In the genomic region with DNA sequence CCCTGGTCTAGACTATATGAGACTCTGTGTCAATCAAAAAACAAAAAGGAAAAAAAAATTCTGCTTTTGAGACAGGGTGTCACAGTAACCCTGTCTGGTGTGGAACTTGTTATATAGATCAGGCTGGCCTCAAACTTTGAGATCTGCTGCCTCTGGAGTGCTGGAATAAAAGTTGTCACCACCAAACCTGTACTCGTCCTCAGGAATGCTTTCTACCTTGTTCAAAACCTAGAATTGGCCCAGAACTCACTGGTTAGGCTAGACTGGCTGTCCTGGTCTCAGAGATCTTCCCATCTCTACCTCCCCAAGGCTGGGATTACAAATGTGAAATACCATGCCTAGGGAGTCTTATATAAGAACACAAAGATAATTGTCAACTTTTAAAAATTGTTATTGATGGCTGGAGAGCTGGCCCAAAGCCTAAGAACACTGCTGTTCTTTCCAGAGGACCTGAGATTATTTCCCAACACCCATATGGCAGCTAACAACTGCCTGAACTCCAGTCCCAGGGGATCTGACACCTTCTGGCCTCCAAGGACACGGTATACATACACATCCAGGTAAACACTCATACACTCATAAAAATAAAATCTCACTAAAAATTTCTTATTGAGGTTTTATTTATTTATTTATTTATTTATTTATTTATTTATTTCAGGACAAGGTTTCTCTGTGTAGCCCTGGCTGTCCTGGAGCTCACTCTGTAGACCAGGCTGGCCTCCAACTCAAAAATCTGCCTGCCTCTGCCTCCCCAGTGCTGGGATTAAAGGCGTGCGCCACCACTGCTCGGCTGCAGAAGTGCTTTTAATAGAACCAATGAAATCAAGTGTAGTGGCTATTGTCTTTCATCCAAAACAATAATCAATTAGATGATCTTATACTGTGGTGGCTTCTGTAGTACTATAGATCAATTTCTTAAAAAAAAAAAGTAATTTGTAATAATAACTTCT, we compare ENCODE assay signal across 9 mouse cellular contexts. TPM values are rescaled to one million over a fixed set of nuclear protein-coding genes. Genes with fewer than 3 reads are reported as not detected.
DNase-seq lines count a peak whose midpoint lies in the region; ATAC-seq and TF ChIP-seq lines count a peak whose summit lies in the region.
"Had no signal": no experiment of that assay in that cellular context is flagged by ENCODE, and none has a peak within 500 bp of the region (broad histone marks: within the 10 kb centered on the region; RNA-seq: fewer than 3 reads in every experiment).

No protein-coding gene starts in this region.

- no peaks in the 10 kb centered on the region for H3K27me3 ChIP-seq in forebrain, embryonic 12.5 days
- no peaks in the 10 kb centered on the region for H3K27me3 ChIP-seq in liver, embryonic 13.5 days

- peak overlapping the region; percentile 80; the same call in 1 of the 2 replicates for H3K4me2 ChIP-seq in forebrain, embryonic 12.5 days
- peak overlapping the region; percentile 70 for H3K4me2 ChIP-seq in liver, embryonic 13.5 days

- peaks cover 14% of the 10 kb centered on the region; the same call in 1 of the 2 replicates for H3K4me1 ChIP-seq in forebrain, embryonic 12.5 days
- peaks cover 40% of the 10 kb centered on the region for H3K4me1 ChIP-seq in liver, embryonic 13.5 days (replicated peaks)

- H3K9me3 ChIP-seq in forebrain, embryonic 12.5 days = no peaks in the 10 kb centered on the region
- no peaks in the 10 kb centered on the region for H3K9me3 ChIP-seq in liver, embryonic 13.5 days (replicated peaks)

- no peak overlapping the region for H3K9ac ChIP-seq in forebrain, embryonic 12.5 days
- peak overlapping the region; percentile 72 for H3K9ac ChIP-seq in liver, embryonic 13.5 days

- no peak for ATAC-seq in forebrain, embryonic 12.5 days (ENCODE audit: low FRiP score)
- no peak for ATAC-seq in liver, embryonic 13.5 days (ENCODE audit: low read depth)

- 89% methylated on average over 5 of the region's 5 CpGs for WGBS in forebrain, embryonic 12.5 days
- 80% methylated on average over 5 of the region's 5 CpGs for WGBS in liver, embryonic 13.5 days (ENCODE audit: insufficient replicate concordance)

- intact Hi-C loops in gastrocnemius, adult 2 months (cut with DNase I) = loop anchor here (2.0 kb wide), 1 partner anchor 75 kb away; a partner anchor contains a TSS
- intact Hi-C loops in gastrocnemius, postnatal 36 days (cut with DNase I) = loop anchor here (5.0 kb wide), 1 partner anchor 74 kb away; a partner anchor contains a TSS

- H3K27ac ChIP-seq in gastrocnemius, adult 2 months = peak overlapping the region; percentile 96; the same call in 1 of the 2 replicates
- no peak overlapping the region for H3K27ac ChIP-seq in forebrain, embryonic 12.5 days
- peak overlapping the region; percentile 94 for H3K27ac ChIP-seq in liver, embryonic 13.5 days

- no peak for DNase-seq in gastrocnemius, adult 2 months
- DNase-seq in gastrocnemius, postnatal 36 days = no peak
- DNase-seq in 3T3-L1 (ENCODE audit: low read depth, low spot score) = peak; percentile 9
- DNase-seq in liver, embryonic 13.5 days = no peak
- DNase-seq in adrenal gland, postnatal 10 days = no peak
- no peak for DNase-seq in thymus, adult 18-20 months
- no peak for DNase-seq in spleen, adult 12 weeks (ENCODE audit: low spot score)
- DNase-seq: cerebellum, adult 18-20 months had no signal

- no peak for TF ChIP-seq CTCF in gastrocnemius, adult 2 months (IDR thresholded peaks at IDR 0.05)

- H3K4me3 ChIP-seq in gastrocnemius, adult 2 months = peak overlapping the region; percentile 82
- H3K4me3 ChIP-seq in forebrain, embryonic 12.5 days (replicated peaks) = no peak overlapping the region
- H3K4me3 ChIP-seq in liver, embryonic 13.5 days (replicated peaks) = peak overlapping the region; percentile 74

- no peaks in the 10 kb centered on the region for H3K36me3 ChIP-seq in forebrain, embryonic 12.5 days (replicated peaks)
- H3K36me3 ChIP-seq in liver, embryonic 13.5 days = no peaks in the 10 kb centered on the region

RNA-seq across cellular contexts. Expression of a gene that starts 1.0 kb away (rescaled TPM):
- 10 to 100 TPM; 18.7 to 30.6 TPM for total RNA-seq in gastrocnemius, adult 2 months (2021)
- 10 to 100 TPM; 16.8 to 24.0 TPM for total RNA-seq in gastrocnemius, postnatal 36 days (2021)
- 8.2 TPM in 2 replicates for polyA plus RNA-seq in forebrain, embryonic 12.5 days (2016; fragmentation: Nextera tagmentation; extraction: Ambion mirVana)
- 5.6 and 6.9 TPM in 2 replicates for polyA plus RNA-seq in liver, embryonic 13.5 days (2015; fragmentation: Nextera tagmentation; extraction: Ambion mirVana)
- total RNA-seq in adrenal gland, postnatal 10 days (2021) = 10 to 100 TPM; 14.5 to 30.3 TPM

RNA-seq across cellular contexts. Expression of a gene that starts 4.4 kb away (rescaled TPM):
- total RNA-seq in gastrocnemius, adult 2 months (2021) = 100 to 1,000 TPM; 186 to 220 TPM
- total RNA-seq in gastrocnemius, postnatal 36 days (2021) = 100 to 1,000 TPM; 161 to 192 TPM
- polyA plus RNA-seq in forebrain, embryonic 12.5 days (2016; fragmentation: Nextera tagmentation; extraction: Ambion mirVana) = 791 and 796 TPM in 2 replicates
- polyA plus RNA-seq in liver, embryonic 13.5 days (2015; fragmentation: Nextera tagmentation; extraction: Ambion mirVana) = 519 and 540 TPM in 2 replicates
- total RNA-seq in adrenal gland, postnatal 10 days (2021) = 100 to 1,000 TPM; 337 to 370 TPM

RNA-seq across cellular contexts. Expression of a gene that starts 40.5 kb away (rescaled TPM):
- 100 to 1,000 TPM in 1 of 2 experiments, 10 to 100 TPM in 1; 46.5 to 139 TPM for total RNA-seq in gastrocnemius, adult 2 months (2021)
- total RNA-seq in gastrocnemius, postnatal 36 days (2021) = 10 to 100 TPM; 27.6 to 44.7 TPM
- polyA plus RNA-seq in forebrain, embryonic 12.5 days (2016; fragmentation: Nextera tagmentation; extraction: Ambion mirVana) = 33.9 and 37.6 TPM in 2 replicates
- 20.9 and 26.3 TPM in 2 replicates for polyA plus RNA-seq in liver, embryonic 13.5 days (2015; fragmentation: Nextera tagmentation; extraction: Ambion mirVana)
- total RNA-seq in adrenal gland, postnatal 10 days (2021) = 100 to 1,000 TPM; 116 to 123 TPM
